Mouse (Mus musculus): ENCODE data around the gene Cdc6.

Gene Cdc6

GRCm38 (mm10) chr11:98943741-98944461 is 36.3 kb downstream of the Cdc6 start:
- DNase-seq (ENCODE audit: low spot score in 2 of 2) = peak; percentile 16 to 31

GRCm38 (mm10) chr11:98944897-98945604 is 37.5 kb downstream of the Cdc6 start:
- DNase-seq (ENCODE audit: low spot score in 2 of 2) = no peak

- DNase-seq (ENCODE audit: low spot score in 2 of 2) = no peak
Observed at GRCm38 (mm10) chr11:98945605-98945977, 38.0 kb downstream of the Cdc6 start.

GRCm38 (mm10) chr11:98947969-98948569 is 40.5 kb downstream of the Cdc6 start:
- DNase-seq (ENCODE audit: low spot score in 2 of 2) = no peak

- DNase-seq (ENCODE audit: low spot score in 2 of 2) = no peak
Observed at GRCm38 (mm10) chr11:98949242-98949957, 41.8 kb downstream of the Cdc6 start.

- no peak for DNase-seq (ENCODE audit: low spot score in 2 of 2)
Observed at GRCm38 (mm10) chr11:98949958-98950460, 42.4 kb downstream of the Cdc6 start.

GRCm38 (mm10) chr11:98950484-98950883 is 42.9 kb downstream of the Cdc6 start:
- no peak for DNase-seq (ENCODE audit: low spot score in 2 of 2)

GRCm38 (mm10) chr11:98951026-98951906 is 43.7 kb downstream of the Cdc6 start:
- peak in 1 of 2 experiments; percentile 69 for DNase-seq (ENCODE audit: low spot score in 2 of 2)

GRCm38 (mm10) chr11:98952111-98952510 is 44.5 kb downstream of the Cdc6 start:
- no peak for DNase-seq (ENCODE audit: low spot score in 2 of 2)

GRCm38 (mm10) chr11:98952736-98953135 is 45.1 kb downstream of the Cdc6 start:
- no peak for DNase-seq (ENCODE audit: low spot score in 2 of 2)

GRCm38 (mm10) chr11:98953361-98953760 is 45.8 kb downstream of the Cdc6 start:
- DNase-seq (ENCODE audit: low spot score in 2 of 2) = no peak

GRCm38 (mm10) chr11:98953835-98954320 is 46.3 kb downstream of the Cdc6 start:
- DNase-seq (ENCODE audit: low spot score in 2 of 2) = no peak

GRCm38 (mm10) chr11:98954373-98954772 is 46.8 kb downstream of the Cdc6 start:
- no peak for DNase-seq (ENCODE audit: low spot score in 2 of 2)

GRCm38 (mm10) chr11:98954801-98955706 is 47.5 kb downstream of the Cdc6 start:
- DNase-seq (ENCODE audit: low spot score in 2 of 2) = no peak

GRCm38 (mm10) chr11:98955707-98956235 is 48.2 kb downstream of the Cdc6 start:
- DNase-seq (ENCODE audit: low spot score in 2 of 2) = no peak

- no peak for DNase-seq (ENCODE audit: low spot score in 2 of 2)
Observed at GRCm38 (mm10) chr11:98956340-98956739, 48.7 kb downstream of the Cdc6 start.

- peak; percentile 70 to 71 for DNase-seq (ENCODE audit: low spot score in 2 of 2)
Observed at GRCm38 (mm10) chr11:98959437-98960312, 52.1 kb downstream of the Cdc6 start.

GRCm38 (mm10) chr11:98960313-98960906 is 52.8 kb downstream of the Cdc6 start:
- DNase-seq (ENCODE audit: low spot score in 2 of 2) = peak in 1 of 2 experiments; percentile 35
